Mouse (Mus musculus) adrenal gland, postnatal 10 days (tissue): Measurements from ENCODE around the gene Pgs1. TPM values are rescaled to one million over a fixed set of nuclear protein-coding genes. Genes with fewer than 3 reads are reported as not detected.
A peak's percentile ranks its signal among the peaks of the same experiment; 100 is the strongest.

Experiments used
- DNase-seq: peaks from one replicate; pipeline ENCODE4 v3.0.0; 2021; ENCODE audit warnings: mixed read lengths
- total RNA-seq, 2 experiments: library from RNA; stranded (reverse); gene quantifications; 2 replicates each; pipeline ENCODE4 v1.2.3; 2021

Gene Pgs1
- total RNA-seq, 2 experiments from 2014 or later = 30.9 to 31.0 TPM

DNA sequence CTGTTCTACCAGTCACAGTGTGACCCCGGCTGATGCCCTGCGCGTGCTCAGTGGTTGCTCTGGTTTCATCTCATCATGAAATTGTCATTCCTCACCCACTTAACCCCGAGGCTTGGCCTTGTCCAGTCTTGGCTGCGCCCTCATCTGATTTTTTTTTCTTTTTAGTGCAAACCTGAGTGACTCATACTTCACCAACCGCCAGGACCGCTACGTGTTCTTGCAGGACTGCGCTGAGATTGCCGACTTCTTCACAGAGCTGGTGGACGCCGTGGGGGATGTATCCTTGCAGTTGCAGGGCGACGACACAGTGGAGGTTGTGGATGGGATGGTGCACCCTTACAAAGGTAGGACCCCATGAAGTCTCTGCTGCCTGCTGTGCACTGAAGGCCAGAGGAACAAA is 17.1 kb downstream of the Pgs1 start:
- DNase-seq = peak; percentile 46

DNA sequence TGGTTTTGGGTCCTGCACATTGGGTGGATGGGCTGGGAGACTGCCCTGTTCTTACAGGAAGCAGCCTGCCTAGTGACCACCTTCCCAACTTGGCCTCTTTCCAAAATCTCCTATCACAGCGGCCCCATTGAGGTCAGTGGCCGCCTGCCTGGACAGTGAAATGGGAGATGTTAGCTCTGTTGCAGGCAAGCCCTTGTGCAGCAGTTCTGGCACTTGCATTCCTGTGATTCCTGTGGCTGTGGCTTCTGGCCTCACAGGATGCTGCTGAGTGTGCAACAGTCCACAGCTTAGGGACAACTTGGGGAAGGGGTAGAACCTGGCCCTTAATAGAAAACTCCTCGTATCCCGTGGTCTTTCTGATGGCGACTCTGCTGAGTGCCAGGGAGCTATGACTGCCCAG is 17.6 kb downstream of the Pgs1 start:
- DNase-seq = no peak

DNA sequence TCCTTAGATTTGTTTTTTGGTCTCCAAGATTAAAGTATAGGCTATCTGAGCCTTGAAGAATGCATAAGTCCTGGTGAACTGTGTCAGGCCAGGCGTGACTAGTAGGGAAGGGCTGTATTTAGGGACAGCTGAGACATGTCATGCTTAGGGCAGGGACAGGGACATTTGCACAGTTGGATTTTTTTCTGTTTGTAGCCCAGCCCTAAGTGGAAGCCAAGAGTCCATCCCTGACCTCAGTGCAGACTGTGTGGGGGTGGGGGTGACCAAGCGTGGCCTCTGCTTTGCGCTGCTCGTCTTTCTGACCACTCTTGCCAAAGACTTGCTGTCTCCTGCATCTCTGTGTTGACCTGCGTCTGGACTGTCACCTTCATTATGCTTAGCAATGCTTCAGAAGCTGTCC is 18.1 kb downstream of the Pgs1 start:
- DNase-seq = no peak

DNA sequence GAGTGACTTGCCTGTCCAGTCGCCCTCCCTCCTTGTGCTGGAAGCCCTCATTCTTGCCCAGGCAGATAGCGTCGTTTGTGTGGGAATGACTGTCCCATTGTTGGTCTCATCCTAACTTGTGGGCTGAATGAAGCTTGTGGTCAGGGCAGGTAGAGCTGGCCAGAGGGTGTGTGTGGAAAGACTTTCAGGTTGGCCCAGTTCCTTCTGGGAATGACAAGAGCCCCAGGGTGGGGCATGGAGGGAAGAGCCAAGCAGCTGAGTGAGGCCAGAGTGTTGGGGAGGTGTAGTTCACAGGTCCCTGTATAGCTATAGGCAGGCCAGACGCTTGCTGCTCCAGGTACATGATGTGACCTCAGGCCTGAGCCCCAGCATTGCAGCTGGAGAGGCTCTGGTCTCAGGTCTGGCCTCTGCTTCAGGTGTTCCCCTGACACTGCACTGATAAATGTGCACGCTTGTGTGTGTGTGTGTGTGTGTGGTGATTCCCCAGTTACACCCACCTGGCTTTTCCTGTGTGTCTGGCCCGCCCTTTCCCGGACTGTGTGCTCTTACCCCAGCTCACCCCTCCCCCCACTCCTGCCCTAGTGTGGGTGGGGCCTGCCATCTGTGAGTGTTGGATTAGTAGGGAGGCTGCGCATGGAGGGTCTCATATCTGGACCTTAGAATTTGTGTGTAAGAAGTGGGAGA is 21.5 kb downstream of the Pgs1 start:
- DNase-seq = peak; percentile 41

DNA sequence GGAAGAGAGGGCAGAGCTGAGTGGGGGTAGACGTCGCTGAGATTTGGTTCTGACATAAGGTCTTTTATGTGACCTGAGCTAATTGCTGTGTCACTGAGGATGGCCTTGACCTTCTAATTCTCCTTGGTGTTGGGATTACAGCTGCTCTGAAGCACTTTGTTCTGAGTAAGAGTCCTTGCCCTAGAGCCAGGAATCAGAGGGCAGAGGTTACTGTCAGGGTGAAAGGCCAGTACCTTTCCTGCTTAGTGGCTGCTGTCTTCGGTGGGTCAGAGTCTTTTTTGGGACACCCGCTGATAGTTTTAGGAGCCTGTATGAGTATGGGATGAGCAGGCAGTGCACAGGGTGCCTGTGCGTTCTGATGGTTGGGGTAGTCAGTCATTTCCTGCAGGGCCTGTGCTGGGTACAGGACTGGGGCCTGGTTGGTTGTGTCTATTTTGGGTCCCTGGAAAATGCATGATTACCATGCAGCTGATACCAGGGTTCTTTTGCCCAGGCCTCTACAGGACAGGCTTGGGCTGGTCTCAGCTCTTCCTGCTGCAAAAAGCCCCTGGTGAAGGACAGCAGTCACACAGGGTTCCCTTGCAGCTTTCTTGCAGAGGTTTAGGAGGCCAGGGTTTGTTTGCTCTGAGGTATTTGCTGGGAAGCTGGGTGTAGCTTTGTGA is 22.2 kb downstream of the Pgs1 start:
- DNase-seq = peak; percentile 38

DNA sequence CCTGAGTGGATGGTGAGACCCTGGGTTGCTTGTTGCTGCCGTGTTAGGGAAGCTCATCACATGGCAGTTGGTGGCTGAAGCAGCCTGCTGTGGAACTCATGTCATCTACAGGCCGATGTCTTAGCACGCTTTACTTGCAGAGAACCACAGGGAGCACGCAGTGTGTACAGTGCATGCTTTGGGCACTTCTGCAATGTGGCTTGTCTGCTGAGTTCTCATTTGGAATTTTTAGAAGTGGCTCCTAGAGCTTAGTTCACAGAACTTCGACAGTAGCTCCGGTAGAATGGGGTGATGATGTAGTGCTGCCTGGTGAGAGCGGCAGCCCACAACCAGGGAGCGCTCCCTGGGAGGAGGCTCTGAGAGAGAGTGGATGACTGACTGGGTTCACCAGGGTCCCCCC is 22.8 kb downstream of the Pgs1 start:
- no peak for DNase-seq

DNA sequence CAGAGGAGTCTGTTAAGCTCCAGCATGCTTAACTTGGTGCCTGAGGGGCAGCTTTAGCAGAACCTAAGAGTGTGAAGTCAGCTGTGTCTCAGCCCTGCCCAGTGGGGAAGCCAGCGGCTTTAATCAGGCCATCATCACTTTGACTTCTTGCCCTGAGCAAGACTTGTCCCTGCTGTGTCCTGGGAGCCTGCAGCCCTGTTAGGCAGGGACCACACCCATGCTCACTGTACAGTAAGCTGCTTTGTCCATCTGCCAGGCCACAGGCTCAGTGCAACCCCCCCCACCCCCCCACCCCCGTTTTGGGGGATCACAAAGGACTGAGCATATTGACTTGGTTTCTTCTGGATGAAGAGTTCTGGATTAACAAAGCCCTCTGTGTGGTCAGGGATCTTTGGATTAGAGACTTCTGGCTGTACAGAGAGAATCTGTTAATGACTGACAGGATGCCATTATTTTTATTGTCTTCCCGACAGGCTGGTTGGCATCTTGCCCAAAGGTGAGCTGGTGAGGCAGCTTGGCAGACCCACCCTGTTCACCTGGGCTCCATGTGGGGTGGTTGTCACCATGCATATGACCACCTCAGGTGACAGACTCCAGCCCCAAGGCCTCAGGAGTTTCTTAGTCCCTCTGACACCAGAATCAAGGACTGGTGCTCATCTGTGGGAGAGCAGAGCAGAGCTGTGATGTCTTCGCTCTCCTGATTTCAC is 23.9 kb downstream of the Pgs1 start:
- DNase-seq = no peak

DNA sequence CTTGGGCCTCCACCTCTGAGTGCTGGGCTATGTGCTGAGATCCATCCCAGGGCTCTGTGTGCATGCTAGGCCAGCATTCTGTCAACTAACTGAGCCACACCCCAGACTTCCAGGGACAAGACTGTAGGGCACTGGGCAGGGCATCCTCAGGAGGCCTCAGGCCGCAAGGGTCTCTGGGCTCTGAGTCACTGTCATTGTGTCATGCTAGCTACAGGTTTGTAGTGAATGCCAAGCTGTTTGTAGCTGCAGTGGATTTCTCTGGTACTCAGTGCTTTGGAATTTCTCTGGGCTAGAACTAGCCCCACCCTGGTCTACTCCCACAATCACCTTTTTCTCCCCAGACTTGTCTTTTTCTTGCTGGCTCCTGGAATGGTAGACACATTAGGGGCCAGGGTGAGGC is 26.5 kb downstream of the Pgs1 start:
- DNase-seq = no peak

DNA sequence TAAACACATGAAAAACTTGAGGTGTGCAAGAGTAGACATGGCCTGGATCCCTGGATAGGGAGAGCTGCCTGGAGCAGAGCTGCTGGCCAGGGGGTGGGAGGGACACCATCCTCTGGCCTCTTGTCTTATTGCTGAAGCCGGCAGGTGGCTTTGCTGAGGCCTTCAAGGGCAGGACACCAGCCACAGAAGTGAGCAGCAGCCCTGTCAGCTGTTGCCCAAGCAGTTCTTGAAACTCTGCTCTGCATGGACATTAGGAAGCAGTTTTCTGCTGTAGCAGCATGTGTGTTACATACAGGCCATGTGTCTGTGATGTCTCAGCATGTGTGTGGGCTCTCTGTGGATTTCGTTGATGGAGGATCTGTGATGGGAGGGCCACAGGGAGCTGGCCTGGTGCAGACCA is 27.2 kb downstream of the Pgs1 start:
- DNase-seq = no peak

DNA sequence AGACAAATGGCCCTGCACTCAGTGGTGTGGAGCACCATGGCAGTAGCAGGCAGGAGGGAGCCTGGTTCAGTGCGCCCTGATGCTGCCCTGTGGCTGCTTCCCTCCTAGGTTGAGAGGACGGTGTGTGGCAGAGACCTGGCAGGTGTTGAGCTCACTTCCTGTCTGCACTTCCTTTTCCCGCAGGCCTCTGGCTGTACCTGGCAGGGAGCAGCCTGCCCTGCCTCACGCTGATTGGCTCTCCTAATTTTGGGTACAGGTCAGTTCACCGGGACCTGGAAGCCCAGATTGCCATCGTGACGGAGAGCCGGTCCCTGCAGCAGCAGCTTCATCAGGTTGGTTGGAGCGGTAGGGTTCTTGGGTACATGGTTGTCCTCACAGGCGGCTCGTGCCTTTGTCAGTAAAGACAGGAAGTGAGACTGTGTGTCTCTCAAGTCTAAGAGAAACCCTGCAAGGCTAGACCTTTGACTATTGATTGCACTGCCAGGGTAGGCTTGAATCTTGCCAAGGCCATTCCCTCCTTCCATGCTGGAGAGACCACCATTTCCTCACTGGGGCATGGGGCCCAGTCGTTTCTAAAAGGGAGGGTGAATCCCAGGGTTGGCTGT is 28.4 kb downstream of the Pgs1 start:
- no peak for DNase-seq

DNA sequence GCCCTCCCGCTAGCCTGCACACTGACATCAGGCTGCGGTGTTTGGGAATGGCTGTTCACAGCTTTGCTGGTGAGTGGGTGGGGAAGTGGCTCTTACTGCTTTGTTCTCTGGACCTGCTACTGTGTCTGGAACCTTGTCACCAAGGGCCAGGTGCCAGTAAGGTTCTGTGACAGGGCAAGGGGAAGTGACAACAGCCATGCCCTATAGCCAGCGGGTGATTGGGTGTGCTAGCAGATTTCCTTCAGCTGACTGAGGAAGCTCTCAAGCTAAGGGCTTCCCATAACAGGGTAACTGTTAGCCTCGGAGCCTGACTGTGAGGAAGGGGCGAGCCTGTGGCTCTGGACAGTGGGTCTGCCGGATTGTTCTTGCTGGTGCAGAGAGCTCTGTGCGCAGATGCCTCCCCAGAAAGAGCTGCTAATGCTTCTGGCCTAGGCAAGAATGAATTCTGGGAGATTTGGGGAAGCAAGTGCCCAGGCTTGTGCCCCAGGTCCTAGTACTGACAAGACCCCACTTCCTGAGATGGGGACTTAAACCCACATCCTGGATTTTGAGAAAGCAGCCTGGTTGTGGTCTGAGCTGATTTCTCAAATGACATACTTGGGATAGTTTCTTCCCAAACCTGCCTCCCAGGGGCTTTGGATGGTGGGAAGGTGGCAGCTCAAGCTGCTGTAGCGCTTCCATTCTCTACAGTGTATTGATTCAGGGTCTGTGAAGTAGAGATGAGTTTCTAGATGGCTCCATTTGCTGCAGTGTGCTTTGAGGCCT is 29.5 kb downstream of the Pgs1 start:
- no peak for DNase-seq

DNA sequence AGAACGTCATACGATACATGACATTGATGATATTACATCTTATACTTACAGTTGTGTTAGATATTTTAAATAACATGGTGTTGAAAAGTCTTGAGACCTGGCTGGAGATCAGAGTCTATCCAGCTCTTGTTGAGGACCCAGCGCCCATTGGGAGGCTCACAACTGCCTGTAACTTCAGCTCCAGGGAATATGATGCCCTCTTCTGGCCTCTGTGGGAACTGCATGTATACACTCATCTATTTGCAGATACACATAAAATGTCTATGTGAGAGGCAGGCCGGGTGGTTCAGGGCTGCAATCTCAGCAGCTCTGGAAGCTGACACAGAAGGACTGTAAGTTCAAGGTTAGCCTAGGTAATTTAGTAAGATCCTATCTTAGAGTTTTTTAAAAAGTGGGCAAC is 32.2 kb downstream of the Pgs1 start:
- DNase-seq = peak; percentile 30

DNA sequence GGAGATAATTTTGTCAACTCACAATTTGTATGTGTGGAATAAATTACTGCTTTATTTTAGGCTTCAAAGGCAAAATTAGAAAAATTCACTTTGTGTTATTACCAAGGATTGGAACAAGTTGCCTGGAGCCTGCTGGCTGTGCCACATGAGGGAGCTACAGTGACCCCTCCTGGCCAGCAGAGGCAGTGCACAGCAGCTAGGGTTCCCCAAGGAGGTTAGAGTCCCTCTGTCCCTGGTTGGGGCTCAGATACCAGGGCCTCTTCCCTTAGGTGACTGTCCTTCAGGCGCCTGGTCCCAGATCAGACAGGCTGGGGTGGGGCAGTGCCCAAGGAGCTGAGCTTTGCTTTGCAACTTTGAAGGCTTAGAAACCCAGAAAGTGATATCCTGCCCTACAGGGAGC is 35.7 kb downstream of the Pgs1 start:
- peak; percentile 87 for DNase-seq

DNA sequence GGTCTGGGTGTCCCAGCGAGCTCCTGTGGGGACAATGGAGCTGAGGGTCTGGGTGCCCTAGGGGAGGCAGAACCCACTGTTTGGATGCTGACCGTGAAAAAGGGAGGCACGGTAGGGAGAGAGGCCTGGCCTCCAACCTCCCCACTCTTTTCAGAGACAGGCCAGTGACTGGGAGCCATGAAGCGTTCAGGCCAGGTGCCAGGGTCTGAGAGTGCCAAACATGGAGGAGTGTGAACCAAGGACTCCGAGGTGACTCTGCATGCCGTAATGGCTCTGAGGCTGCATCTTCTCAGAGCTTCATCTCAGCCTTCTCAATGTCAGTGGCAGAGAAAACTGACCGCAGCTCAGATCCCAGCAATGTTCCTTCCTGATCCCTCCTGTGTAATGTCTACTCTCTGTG is 37.4 kb downstream of the Pgs1 start:
- no peak for DNase-seq

DNA sequence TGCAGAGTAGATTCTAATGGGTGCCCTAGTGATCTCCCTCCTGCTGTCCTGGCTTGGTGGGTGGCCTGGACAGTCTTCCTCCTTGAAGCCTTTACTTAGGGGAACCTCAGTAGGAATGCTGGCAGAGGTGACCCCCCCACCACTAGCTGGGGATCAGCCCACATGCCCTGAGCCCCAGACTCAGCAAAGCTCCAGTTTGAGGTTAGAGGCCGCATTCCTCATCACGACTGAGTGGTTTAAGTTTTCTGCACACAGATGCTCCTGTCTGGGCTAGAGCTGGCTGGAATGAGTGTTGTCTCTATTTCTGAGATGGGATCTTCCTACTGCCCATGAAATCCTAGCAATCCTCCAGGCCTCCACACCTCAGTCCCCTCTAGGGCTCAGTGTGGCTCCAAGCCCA is 38.0 kb downstream of the Pgs1 start:
- DNase-seq = no peak

DNA sequence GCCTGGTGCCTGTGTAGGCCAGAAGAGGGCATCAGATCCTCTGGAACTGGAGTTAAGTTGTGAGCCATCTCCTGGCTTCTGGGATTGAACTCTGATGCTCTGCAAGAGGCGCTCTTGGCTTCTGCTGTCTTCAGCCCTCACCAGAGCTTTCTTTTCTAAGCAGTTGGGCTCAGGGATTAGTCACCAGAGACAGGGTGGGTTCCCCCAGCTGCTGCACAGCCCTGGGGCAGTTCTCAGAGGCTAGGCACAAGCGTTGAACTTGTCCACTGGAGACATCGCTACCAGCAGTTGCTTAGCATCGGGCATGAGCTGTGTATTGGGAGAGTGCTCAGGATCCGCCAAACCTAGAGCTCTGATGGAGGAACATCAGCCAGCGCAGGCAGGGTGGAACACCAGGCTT is 43.1 kb downstream of the Pgs1 start:
- DNase-seq = no peak

DNA sequence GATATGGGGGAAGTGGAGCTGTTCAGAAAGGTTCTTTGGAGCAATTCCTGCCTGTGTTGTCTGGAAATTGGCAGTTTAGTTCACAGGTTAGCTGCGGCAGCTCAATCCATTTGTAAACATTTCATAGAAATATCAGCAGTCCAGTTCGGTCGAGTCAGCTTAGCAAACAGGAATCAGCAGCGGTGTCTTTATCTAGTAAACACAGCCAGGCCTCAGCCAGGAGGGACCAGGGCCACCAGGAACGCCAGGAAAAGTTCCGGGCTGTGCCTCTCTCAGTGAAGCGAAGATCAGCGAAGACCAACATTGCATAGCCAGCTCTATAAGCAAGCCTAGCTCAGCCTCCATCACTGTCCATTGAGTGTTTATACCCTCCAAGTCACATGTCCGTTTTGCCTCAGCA is 45.0 kb downstream of the Pgs1 start:
- no peak for DNase-seq

DNA sequence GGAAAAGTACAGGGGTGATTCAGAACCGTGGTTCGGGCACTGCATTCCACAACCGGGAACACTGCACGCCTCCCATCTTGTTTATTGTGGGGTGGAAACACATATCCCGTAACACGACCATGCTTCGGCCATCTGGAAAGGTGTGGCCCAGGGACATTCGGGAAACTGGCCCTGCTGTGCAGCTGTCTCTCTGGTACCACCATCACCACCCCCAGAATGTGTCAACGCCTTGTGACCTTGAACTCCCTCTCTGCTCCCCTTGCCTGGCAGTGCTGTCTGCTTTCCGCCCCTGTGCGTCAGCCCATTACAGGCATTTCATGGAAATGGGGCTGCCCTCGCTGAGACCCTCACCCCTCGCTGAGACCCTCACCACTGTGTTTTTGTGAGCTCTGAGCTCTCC is 48.3 kb downstream of the Pgs1 start:
- DNase-seq = no peak

DNA sequence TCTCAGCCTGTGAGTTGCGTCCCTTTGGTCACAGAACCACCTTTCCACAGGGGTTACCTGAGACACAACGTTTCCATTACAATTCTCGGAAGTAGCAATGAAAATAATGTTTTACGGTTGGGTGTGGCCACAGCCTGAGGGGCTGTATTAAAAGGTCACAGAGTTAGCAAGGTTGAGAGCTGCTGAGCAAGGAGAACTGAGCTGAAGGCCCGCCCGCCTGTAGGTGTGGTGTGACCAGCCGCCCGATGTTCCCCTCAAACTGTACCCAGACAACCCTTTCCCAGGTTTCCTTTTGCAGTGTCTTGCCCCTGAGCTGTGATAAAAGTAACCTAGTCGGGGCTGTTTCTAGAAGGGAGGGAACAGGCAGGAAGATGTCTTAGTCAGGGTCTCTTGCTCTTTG is 49.0 kb downstream of the Pgs1 start:
- no peak for DNase-seq

DNA sequence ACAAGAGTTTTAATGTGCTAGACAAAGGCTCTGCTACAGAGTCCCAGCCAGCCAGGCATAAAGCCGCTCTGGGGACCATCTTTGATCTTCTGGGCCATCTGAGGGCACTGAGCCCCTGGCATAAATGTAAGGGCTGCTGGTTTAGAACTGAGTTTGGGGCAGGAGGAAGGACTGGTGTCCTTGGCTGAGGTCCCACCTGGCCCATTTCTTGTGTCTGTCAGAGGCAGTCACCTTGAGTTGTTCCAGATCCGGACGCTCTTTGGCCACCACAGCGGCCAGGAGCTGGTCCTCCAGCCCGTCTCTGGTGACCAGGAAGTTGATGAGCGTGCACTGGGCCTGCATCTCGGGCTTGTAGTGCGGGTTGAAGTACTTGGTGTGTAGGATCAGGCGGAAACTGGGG is 56.7 kb downstream of the Pgs1 start:
- DNase-seq = no peak

DNA sequence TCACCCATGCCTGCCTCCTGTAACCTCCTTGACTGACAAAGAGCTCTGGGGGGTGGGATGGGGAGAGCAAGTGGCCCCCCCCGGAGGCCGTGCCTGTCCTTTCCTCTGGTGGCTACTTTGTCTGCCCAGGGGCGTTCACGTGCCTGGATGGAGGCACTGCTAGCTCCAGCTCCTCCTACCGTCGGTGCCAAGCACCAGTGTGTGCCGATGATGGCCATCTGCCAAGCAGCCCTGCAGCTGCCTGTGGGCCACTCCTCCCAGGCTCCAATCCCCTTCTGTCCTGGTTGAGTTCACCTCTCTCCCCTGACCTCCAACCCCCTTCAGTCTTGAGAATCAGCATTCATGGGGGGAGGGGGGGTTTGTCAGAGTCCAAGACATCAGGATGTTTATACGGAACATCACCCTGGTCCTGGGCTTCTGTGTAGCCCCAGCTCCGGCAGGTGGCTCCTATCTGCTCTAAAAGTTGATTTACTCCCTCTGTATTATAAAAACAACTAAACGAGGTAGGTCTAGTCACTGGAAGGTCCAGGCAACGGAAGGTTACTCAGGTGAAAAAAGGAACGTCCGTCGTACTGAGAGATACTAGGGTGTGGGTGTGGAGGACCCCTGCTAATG is 57.3 kb downstream of the Pgs1 start:
- peak; percentile 78 for DNase-seq

DNA sequence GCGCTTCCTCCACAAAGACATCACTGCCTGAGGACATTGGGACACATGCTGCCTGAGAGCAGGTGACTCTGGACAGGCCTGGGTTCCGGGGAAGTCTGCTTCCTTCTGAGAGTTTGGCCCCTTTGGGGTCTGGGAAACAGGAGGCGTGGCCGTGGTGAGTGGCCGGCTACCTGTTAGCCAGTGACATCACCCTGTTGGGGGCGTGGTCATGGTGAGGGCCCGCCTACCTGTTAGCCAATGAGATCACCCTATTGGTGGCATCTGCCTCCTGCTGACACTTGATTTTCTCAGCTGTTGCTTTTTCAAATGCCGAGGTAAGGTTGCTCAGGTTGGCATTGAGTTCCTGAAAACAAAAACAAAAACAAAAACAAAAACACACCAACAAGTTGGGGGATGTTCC is 63.5 kb downstream of the Pgs1 start:
- no peak for DNase-seq
